Mouse (Mus musculus) G1E (cell line): ENCODE measurements around the gene Cmip.

Experiments used
- CTCF ChIP-seq: IDR thresholded peaks from 2 replicates; pipeline ENCODE4 v1.5.1; 2012; ENCODE audit warnings: low read depth, low read length, inconsistent platforms, mixed read lengths
- GATA1 ChIP-seq: IDR thresholded peaks from 2 replicates; pipeline ENCODE4 v1.6.1; 2012; ENCODE audit warnings: borderline replicate concordance, low read length, inconsistent platforms, mixed read lengths

- TF ChIP-seq CTCF (no peak), GATA1 (no peak)
Observed at GRCm38 (mm10) chr8:117380796-117381195, 123.9 kb downstream of the Cmip start.
